Mouse (Mus musculus) macrophage (primary cell): Measurements from ENCODE around the gene AI661453. TPM values are rescaled to one million over a fixed set of nuclear protein-coding genes. Genes with fewer than 3 reads are reported as not detected.

ENCODE experiments used
- H3K27ac ChIP-seq: fragments of 350-480 bp; formaldehyde crosslinking; 2 replicates; pipeline ENCODE4 v1.9.0; 2021
- H3K36me3 ChIP-seq: fragments of 350-480 bp; formaldehyde crosslinking; 2 replicates; pipeline ENCODE4 v1.9.0; 2021; ENCODE audit errors: inconsistent target
- H3K4me3 ChIP-seq: fragments of 350-480 bp; formaldehyde crosslinking; 2 replicates; pipeline ENCODE4 v1.9.0; 2021; ENCODE audit errors: inconsistent target
- H3K79me2 ChIP-seq: fragments of 350-480 bp; formaldehyde crosslinking; 2 replicates; pipeline ENCODE4 v1.9.0; 2021; ENCODE audit errors: inconsistent target
- WGBS: methylation state at CpG from one replicate; pipeline ENCODE4 v1.1.7; 2026; ENCODE audit warnings: inconsistent platforms; ENCODE audit not compliant: missing documents; 5-methylcytosine and 5-hydroxymethylcytosine counted together
- polyA plus RNA-seq: library from polyadenylated mRNA; stranded (reverse); fragments of 250-400 nt; gene quantifications from 3 replicates; pipeline ENCODE4 v1.2.4, GENCODE M21; 2018; ENCODE audit warnings: inconsistent platforms

AI661453 gene
- polyA plus RNA-seq, 1 experiment from 2014 or later, result 0.55 TPM

GRCm38 (mm10) chr17:47509031-47509705 is 72.8 kb downstream of the AI661453 start:
- H3K36me3 ChIP-seq, result no peaks in the 10 kb centered on the region
- H3K79me2 ChIP-seq, result no peaks in the 10 kb centered on the region
- H3K4me3 ChIP-seq, result no peak overlapping the region
- WGBS, result 17% methylated on average over 9 of the region's 9 CpGs
- peak overlapping the region; percentile 80 for H3K27ac ChIP-seq

- no peaks in the 10 kb centered on the region for H3K36me3 ChIP-seq
- no peak overlapping the region for H3K4me3 ChIP-seq
- 20% methylated on average over 25 of the region's 25 CpGs for WGBS
- H3K79me2 ChIP-seq, result no peaks in the 10 kb centered on the region
- no peak overlapping the region for H3K27ac ChIP-seq
Measured at GRCm38 (mm10) chr17:47511111-47512020, 75.0 kb downstream of the AI661453 start.

GRCm38 (mm10) chr17:47512956-47513775 is 76.8 kb downstream of the AI661453 start:
- no peaks in the 10 kb centered on the region for H3K79me2 ChIP-seq
- H3K36me3 ChIP-seq, result no peaks in the 10 kb centered on the region
- H3K27ac ChIP-seq, result no peak overlapping the region
- 73% methylated on average over 10 of the region's 10 CpGs for WGBS
- no peak overlapping the region for H3K4me3 ChIP-seq

- 57% methylated on average over 7 of the region's 7 CpGs for WGBS
- no peaks in the 10 kb centered on the region for H3K79me2 ChIP-seq
- no peak overlapping the region for H3K4me3 ChIP-seq
- no peaks in the 10 kb centered on the region for H3K36me3 ChIP-seq
- no peak overlapping the region for H3K27ac ChIP-seq
Measured at GRCm38 (mm10) chr17:47515180-47515844, 78.9 kb downstream of the AI661453 start.

- H3K4me3 ChIP-seq, result no peak overlapping the region
- no peaks in the 10 kb centered on the region for H3K36me3 ChIP-seq
- H3K79me2 ChIP-seq, result no peaks in the 10 kb centered on the region
- 96% methylated on average over 2 of the region's 3 CpGs for WGBS
- H3K27ac ChIP-seq, result no peak overlapping the region
Measured at GRCm38 (mm10) chr17:47516232-47516631, 79.8 kb downstream of the AI661453 start.

GRCm38 (mm10) chr17:47518205-47518604 is 81.8 kb downstream of the AI661453 start:
- no peaks in the 10 kb centered on the region for H3K79me2 ChIP-seq
- H3K4me3 ChIP-seq, result no peak overlapping the region
- WGBS, result 59% methylated on average over 8 of the region's 8 CpGs
- no peak overlapping the region for H3K27ac ChIP-seq
- no peaks in the 10 kb centered on the region for H3K36me3 ChIP-seq

Other genes with a start within 250 kb of the AI661453 start
- gene Mrps10, start 67.7 kb upstream of the AI661453 start, polyA plus RNA-seq, result 20.2 to 59.5 TPM (median 24.5 TPM) in 3 replicates
- gene Guca1b, start 51.2 kb upstream of the AI661453 start, polyA plus RNA-seq, result 0.22 to 0.62 TPM (median 0.22 TPM) in 3 replicates
- 2.7 to 9.2 TPM (median 7.1 TPM) in 3 replicates for gene Guca1a, start 36.0 kb upstream of the AI661453 start, polyA plus RNA-seq
- 0.27 to 0.31 TPM in 2 of 3 replicates, not detected in the other for gene 1700001C19Rik, start 761 bp downstream of the AI661453 start, polyA plus RNA-seq
- 8.5 to 16.9 TPM (median 13.1 TPM) in 3 replicates for gene Taf8, start 65.7 kb downstream of the AI661453 start, polyA plus RNA-seq
- gene Ccnd3, start 68.4 kb downstream of the AI661453 start, polyA plus RNA-seq, result 18.7 to 28.7 TPM (median 28.1 TPM) in 3 replicates
- 4.6 to 14.0 TPM (median 5.4 TPM) in 3 replicates for gene Bysl, start 174.9 kb downstream of the AI661453 start, polyA plus RNA-seq
- 12.7 to 20.9 TPM (median 20.4 TPM) in 3 replicates for gene Med20, start 175.0 kb downstream of the AI661453 start, polyA plus RNA-seq
- 1.4 to 3.8 TPM (median 1.4 TPM) in 3 replicates for gene Gm20517, start 175.0 kb downstream of the AI661453 start, polyA plus RNA-seq
- gene Usp49, start 194.1 kb downstream of the AI661453 start, polyA plus RNA-seq, result 2.3 to 3.1 TPM (median 2.7 TPM) in 3 replicates